Mouse (Mus musculus): ENCODE results near the gene Msh5.

DNA sequence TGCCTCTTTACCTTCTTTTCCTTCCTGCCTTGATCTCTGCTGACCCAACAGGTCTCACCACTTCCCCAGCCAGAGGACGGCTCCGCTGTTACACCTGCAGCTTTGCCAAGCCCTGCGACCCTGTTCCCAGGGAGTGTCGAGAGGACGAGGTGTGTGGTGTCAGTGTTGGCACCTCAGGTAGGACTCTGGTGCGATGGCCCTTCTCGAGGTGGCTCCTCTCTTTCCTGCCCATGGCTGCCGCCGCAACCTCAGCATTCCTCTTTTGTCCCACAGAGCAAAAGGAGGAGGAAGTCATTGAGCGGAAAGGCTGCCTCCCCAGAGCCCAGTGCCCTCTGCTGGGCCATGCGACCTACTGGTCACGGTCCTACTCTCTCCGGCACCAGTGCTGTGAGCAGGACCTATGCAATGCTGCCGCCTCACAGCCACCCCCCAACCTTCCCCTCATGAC is 31.3 kb upstream of the Msh5 start, which contains the start of gene Ly6g6d:
- TF ChIP-seq POLR2A (IDR thresholded peaks at IDR 0.05; ENCODE audit: low read depth, low read length) (peak; percentile 46), CTCF (conservative IDR thresholded peaks at IDR 0.05; ENCODE audit: insufficient read depth, insufficient read length, low read depth, low read length) (peak; percentile 69)

All from kidney, adult 2 months (tissue).